Mouse (Mus musculus): Measurements from ENCODE around the gene Ipo13. TPM values are rescaled to one million over a fixed set of nuclear protein-coding genes. Genes with fewer than 3 reads are reported as not detected.

Ipo13 gene
- polyA plus RNA-seq, 1 experiment from 2014 or later, result 66.2 TPM

DNA sequence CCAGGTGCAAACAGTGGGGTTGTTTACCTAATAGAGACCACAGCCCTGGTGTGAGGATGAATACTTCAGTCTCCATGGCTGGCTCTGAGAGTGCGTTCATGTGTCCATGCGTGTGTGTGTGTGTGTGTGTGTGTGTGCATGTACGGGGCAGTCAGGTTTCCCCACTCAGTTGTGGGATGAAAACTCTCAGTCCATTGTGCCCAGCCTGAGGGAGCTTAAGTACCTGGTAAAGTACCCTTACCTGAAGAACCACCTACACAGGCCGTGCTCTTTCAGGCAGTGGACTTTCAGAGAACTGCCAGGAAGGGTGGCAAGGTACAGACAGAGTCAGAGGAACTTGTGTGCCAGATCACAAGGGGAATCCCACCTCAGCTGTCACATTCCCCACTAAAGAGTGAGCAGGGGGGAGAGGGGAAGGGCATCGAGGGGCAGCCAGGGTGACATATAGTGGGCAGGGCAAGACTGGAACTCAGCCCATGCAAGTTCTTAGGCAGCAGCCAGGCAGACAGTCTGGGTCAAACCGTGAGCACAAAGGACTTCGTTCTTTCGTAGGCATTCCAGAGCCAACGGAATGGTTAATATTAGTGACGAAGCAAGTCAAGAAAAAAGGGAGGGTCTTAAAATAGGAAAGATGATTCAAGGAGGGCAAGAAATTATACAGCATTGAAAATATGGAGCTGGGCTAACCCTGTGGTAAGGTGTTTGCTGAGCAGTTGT is 62.5 kb downstream of the Ipo13 start:
- H3K4me3 ChIP-seq, result no peak overlapping the region
- H3K27me3 ChIP-seq, result peaks cover 3% of the 10 kb centered on the region; the same call in 1 of the 2 replicates
- whole genome bisulfite sequencing, result 93% methylated on average over 10 of the region's 10 CpGs
- H3K4me2 ChIP-seq (replicated peaks), result no peak overlapping the region
- H3K27ac ChIP-seq (replicated peaks), result no peak overlapping the region
- H3K4me1 ChIP-seq, result peaks cover 24% of the 10 kb centered on the region
- no peaks in the 10 kb centered on the region for H3K36me3 ChIP-seq
- no peaks in the 10 kb centered on the region for H3K9me3 ChIP-seq
- no peak for ATAC-seq (ENCODE audit: low FRiP score, low read depth)
- H3K9ac ChIP-seq (replicated peaks), result no peak overlapping the region

DNA sequence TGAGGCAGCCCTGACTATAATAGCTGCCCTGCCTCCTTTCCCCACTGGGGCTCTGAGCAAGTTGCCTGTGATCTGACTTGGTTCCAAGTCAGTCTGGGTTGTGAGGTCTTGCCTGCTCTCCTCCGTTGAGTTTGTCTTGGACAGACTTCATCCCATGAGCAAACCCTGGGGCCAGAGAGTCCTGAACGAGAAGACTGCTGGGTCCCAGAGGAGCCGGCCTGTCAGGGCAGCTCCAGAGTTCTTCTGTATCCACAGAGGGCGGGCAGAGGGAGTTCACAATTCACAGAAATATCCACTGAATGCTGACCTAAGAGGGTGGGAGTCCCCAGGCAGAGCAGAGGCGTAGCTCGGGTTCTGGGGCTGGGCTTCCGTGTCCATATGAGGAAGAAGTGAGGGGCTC is 63.9 kb downstream of the Ipo13 start:
- H3K4me3 ChIP-seq, result no peak overlapping the region
- peaks cover 3% of the 10 kb centered on the region; the same call in 1 of the 2 replicates for H3K27me3 ChIP-seq
- H3K36me3 ChIP-seq, result no peaks in the 10 kb centered on the region
- H3K9ac ChIP-seq (replicated peaks), result no peak overlapping the region
- H3K4me1 ChIP-seq, result peaks cover 28% of the 10 kb centered on the region
- no peak for ATAC-seq (ENCODE audit: low FRiP score, low read depth)
- H3K4me2 ChIP-seq (replicated peaks), result no peak overlapping the region
- no peak overlapping the region for H3K27ac ChIP-seq (replicated peaks)
- H3K9me3 ChIP-seq, result no peaks in the 10 kb centered on the region
- 82% methylated on average over 7 of the region's 7 CpGs for WGBS

DNA sequence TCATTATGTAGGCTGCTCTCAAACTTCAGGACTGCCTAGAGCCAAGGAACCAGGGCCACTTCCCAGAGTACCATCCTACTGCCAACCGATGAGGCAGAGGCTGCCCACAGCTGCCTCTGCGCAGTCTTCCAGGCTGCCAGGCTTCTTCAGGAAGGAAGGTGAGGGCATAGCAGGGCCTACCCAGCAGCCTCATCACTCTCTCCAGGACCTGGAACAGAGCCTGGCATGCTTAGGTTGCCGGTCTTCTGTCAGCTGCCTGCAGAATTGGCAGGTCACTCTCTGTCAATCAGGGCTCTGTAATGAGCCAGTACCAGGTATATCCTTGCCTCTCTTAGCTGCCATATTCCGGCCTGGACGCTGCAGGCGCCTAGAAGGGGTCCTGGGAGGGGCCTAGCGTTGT is 64.6 kb downstream of the Ipo13 start:
- no peak overlapping the region for H3K4me2 ChIP-seq (replicated peaks)
- H3K4me1 ChIP-seq, result peaks cover 26% of the 10 kb centered on the region
- H3K27ac ChIP-seq (replicated peaks), result no peak overlapping the region
- H3K9me3 ChIP-seq, result no peaks in the 10 kb centered on the region
- H3K9ac ChIP-seq (replicated peaks), result no peak overlapping the region
- H3K4me3 ChIP-seq, result no peak overlapping the region
- WGBS, result 83% methylated on average over 7 of the region's 7 CpGs
- ATAC-seq (ENCODE audit: low FRiP score, low read depth), result no peak
- H3K36me3 ChIP-seq, result no peaks in the 10 kb centered on the region
- peaks cover 3% of the 10 kb centered on the region; the same call in 1 of the 2 replicates for H3K27me3 ChIP-seq

DNA sequence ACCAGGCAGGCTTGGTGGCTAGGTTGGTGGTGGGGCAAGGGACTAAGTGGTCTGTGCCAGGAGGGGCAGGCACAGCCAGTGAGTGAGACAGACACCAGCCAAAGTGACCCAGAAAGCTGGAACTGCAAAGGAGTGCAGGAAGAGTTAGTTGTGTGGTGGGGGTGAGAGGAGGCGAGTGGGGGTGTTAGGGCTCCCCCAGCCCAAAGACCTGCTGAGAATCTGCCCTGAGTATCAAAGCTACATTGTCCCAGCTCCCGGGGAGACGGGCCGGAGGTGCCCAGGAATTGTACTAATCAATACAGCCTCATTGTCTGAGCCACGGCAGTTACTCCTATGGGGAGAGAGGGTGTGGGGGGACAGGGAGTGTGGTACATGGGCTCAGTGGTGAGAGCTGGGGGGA is 65.3 kb downstream of the Ipo13 start:
- Histone ChIP-seq H3K4me2 (replicated peaks) (peak overlapping the region; percentile 21; the same call in 1 of the 2 replicates), H3K27me3 (peaks cover 3% of the 10 kb centered on the region; the same call in 1 of the 2 replicates), H3K36me3 (no peaks in the 10 kb centered on the region), H3K27ac (replicated peaks) (no peak overlapping the region), H3K4me3 (no peak overlapping the region), H3K9me3 (no peaks in the 10 kb centered on the region), H3K4me1 (peaks cover 24% of the 10 kb centered on the region), H3K9ac (replicated peaks) (peak overlapping the region; percentile 12; the same call in 1 of the 2 replicates)
- peak; percentile 31 for ATAC-seq (ENCODE audit: low FRiP score, low read depth)
- WGBS, result 17% methylated on average over 5 of the region's 5 CpGs

GRCm38 (mm10) chr4:117849063-117849462 is 65.7 kb downstream of the Ipo13 start:
- H3K4me1 ChIP-seq, result peaks cover 24% of the 10 kb centered on the region
- peak; percentile 3; the same call in 1 of the 2 replicates for ATAC-seq (ENCODE audit: low FRiP score, low read depth)
- H3K9me3 ChIP-seq, result no peaks in the 10 kb centered on the region
- no peak overlapping the region for H3K27ac ChIP-seq (replicated peaks)
- H3K36me3 ChIP-seq, result no peaks in the 10 kb centered on the region
- no peak overlapping the region; the same call in 1 of the 2 replicates for H3K4me2 ChIP-seq (replicated peaks)
- H3K27me3 ChIP-seq, result peaks cover 3% of the 10 kb centered on the region; the same call in 1 of the 2 replicates
- WGBS, result 55% methylated on average over 17 of the region's 17 CpGs
- H3K4me3 ChIP-seq, result no peak overlapping the region
- peak overlapping the region; percentile 12; the same call in 1 of the 2 replicates for H3K9ac ChIP-seq (replicated peaks)

- Histone ChIP-seq H3K4me1 (peaks cover 24% of the 10 kb centered on the region), H3K36me3 (no peaks in the 10 kb centered on the region), H3K27ac (replicated peaks) (peak overlapping the region; percentile 35), H3K27me3 (peaks cover 3% of the 10 kb centered on the region; the same call in 1 of the 2 replicates), H3K4me3 (no peak overlapping the region), H3K4me2 (replicated peaks) (no peak overlapping the region), H3K9ac (replicated peaks) (no peak overlapping the region), H3K9me3 (no peaks in the 10 kb centered on the region)
- ATAC-seq (ENCODE audit: low FRiP score, low read depth), result peak; percentile 55; the same call in 1 of the 2 replicates
- WGBS, result 54% methylated on average over 2 of the region's 2 CpGs
Observed at GRCm38 (mm10) chr4:117847011-117847410, 67.8 kb downstream of the Ipo13 start.

DNA sequence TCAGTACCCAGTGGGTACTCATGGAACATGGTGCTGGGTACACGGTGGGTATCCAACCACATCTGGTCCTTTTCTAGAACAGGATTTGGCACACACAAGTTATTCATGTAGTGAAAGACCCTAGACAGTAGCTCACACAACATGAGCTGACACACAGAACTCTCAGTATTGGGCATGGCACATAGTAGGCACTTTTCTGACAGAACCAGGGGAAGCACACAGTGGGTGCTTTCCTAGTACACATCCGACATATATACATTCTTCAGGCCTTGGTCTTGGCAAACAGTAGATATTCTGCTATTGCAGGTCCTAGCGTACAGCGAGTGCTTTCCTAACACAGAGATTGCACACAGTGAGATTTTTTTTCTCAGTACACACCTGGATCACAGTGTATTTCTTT is 68.5 kb downstream of the Ipo13 start:
- Histone ChIP-seq H3K4me3 (no peak overlapping the region), H3K36me3 (no peaks in the 10 kb centered on the region), H3K9me3 (no peaks in the 10 kb centered on the region), H3K9ac (replicated peaks) (no peak overlapping the region), H3K4me1 (peaks cover 24% of the 10 kb centered on the region), H3K27ac (replicated peaks) (no peak overlapping the region), H3K27me3 (peaks cover 3% of the 10 kb centered on the region; the same call in 1 of the 2 replicates), H3K4me2 (replicated peaks) (no peak overlapping the region)
- ATAC-seq (ENCODE audit: low FRiP score, low read depth), result no peak
- 97% methylated on average over 4 of the region's 4 CpGs for WGBS

- Histone ChIP-seq H3K36me3 (no peaks in the 10 kb centered on the region), H3K4me3 (no peak overlapping the region), H3K9me3 (no peaks in the 10 kb centered on the region), H3K27me3 (0 out of 2 replicates have a peak, but pooled peaks cover 3% of the 10 kb centered on the region), H3K4me2 (replicated peaks) (no peak overlapping the region), H3K4me1 (peaks cover 22% of the 10 kb centered on the region), H3K9ac (replicated peaks) (no peak overlapping the region), H3K27ac (replicated peaks) (no peak overlapping the region)
- ATAC-seq (ENCODE audit: low FRiP score, low read depth), result no peak
- 74% methylated on average over 11 of the region's 11 CpGs for WGBS
Observed at GRCm38 (mm10) chr4:117845316-117845715, 69.5 kb downstream of the Ipo13 start.

Other genes starting within 250 kb of the Ipo13 start
- gene Dmap1, start 232.7 kb downstream of the Ipo13 start, polyA plus RNA-seq (2016; fragmentation: Nextera tagmentation; extraction: Ambion mirVana), result 67.5 and 72.1 TPM in 2 replicates
- gene Gm12845, start 190.6 kb downstream of the Ipo13 start, polyA plus RNA-seq (2016; fragmentation: Nextera tagmentation; extraction: Ambion mirVana), result not detected in 2 replicates
- not detected in 2 replicates for gene Klf17, start 149.4 kb downstream of the Ipo13 start, polyA plus RNA-seq (2016; fragmentation: Nextera tagmentation; extraction: Ambion mirVana)
- gene Slc6a9, start 80.5 kb downstream of the Ipo13 start, polyA plus RNA-seq (2016; fragmentation: Nextera tagmentation; extraction: Ambion mirVana), result 10.4 and 12.4 TPM in 2 replicates
- gene Ccdc24, start 42.4 kb downstream of the Ipo13 start, polyA plus RNA-seq (2016; fragmentation: Nextera tagmentation; extraction: Ambion mirVana), result 2.2 and 2.4 TPM in 2 replicates
- gene B4galt2, start 31.5 kb downstream of the Ipo13 start, polyA plus RNA-seq (2016; fragmentation: Nextera tagmentation; extraction: Ambion mirVana), result 39.7 and 44.2 TPM in 2 replicates
- gene Atp6v0b, start 27.7 kb downstream of the Ipo13 start, polyA plus RNA-seq (2016; fragmentation: Nextera tagmentation; extraction: Ambion mirVana), result 256 and 264 TPM in 2 replicates
- gene Dph2, start 23.0 kb downstream of the Ipo13 start, polyA plus RNA-seq (2016; fragmentation: Nextera tagmentation; extraction: Ambion mirVana), result 23.4 and 27.3 TPM in 2 replicates
- gene Artn, start 14.8 kb upstream of the Ipo13 start, polyA plus RNA-seq (2016; fragmentation: Nextera tagmentation; extraction: Ambion mirVana), result 0.41 and 0.42 TPM in 2 replicates
- 9.0 and 10.9 TPM in 2 replicates for gene St3gal3, start 219.9 kb upstream of the Ipo13 start, polyA plus RNA-seq (2016; fragmentation: Nextera tagmentation; extraction: Ambion mirVana)